Mouse (Mus musculus) embryonic fibroblast, embryonic 13.5 days (primary cell): Measurements from ENCODE around the gene Slc6a15.

Experiments
- CTCF ChIP-seq: IDR thresholded peaks from 2 replicates; pipeline ENCODE4 v1.5.1; 2011; ENCODE audit warnings: mild to moderate bottlenecking, control low read depth, low read length, moderate library complexity, borderline replicate concordance; ENCODE audit not compliant: insufficient read depth
- POLR2A ChIP-seq: IDR thresholded peaks from 2 replicates; pipeline ENCODE4 v1.6.1; 2011; ENCODE audit warnings: low read depth, mild to moderate bottlenecking, control low read depth, low read length, moderate library complexity

- TF ChIP-seq CTCF (no peak), POLR2A (no peak)
Measured at GRCm38 (mm10) chr10:103427717-103428116, 60.1 kb downstream of the Slc6a15 start.
